Mouse (Mus musculus) liver, embryonic 12.5 days (tissue): ENCODE data around the gene Lrrc25. TPM values are rescaled to one million over a fixed set of nuclear protein-coding genes. Genes with fewer than 3 reads are reported as not detected.

ENCODE experiments used
- ATAC-seq: fragments of 200-750 bp; cut with Nextera tagmentation; 2 replicates; pipeline ENCODE4 v1.8.0; 2017; ENCODE audit warnings: moderate number of reproducible peaks, mild to moderate bottlenecking, moderate library complexity
- H3K27ac ChIP-seq: fragments of 300-500 bp; sonication (generic); 2 replicates; pipeline ENCODE4 v1.5.1; 2016; ENCODE audit warnings: mild to moderate bottlenecking
- H3K27me3 ChIP-seq: fragments of 300-500 bp; sonication (generic); replicated peaks from 2 replicates; pipeline ENCODE4 v1.6.1; 2016; ENCODE audit warnings: mild to moderate bottlenecking, moderate library complexity
- H3K36me3 ChIP-seq: fragments of 300-500 bp; sonication (generic); 2 replicates; pipeline ENCODE4 v1.6.1; 2016; ENCODE audit warnings: mild to moderate bottlenecking, moderate library complexity
- H3K4me1 ChIP-seq: fragments of 300-500 bp; sonication (generic); 2 replicates; pipeline ENCODE4 v1.6.1; 2016
- H3K4me2 ChIP-seq: fragments of 300-500 bp; sonication (generic); 2 replicates; pipeline ENCODE4 v1.6.1; 2016; ENCODE audit warnings: mild to moderate bottlenecking, moderate library complexity
- H3K4me3 ChIP-seq: fragments of 300-500 bp; sonication (generic); 2 replicates; pipeline ENCODE4 v1.5.1; 2016; ENCODE audit warnings: mild to moderate bottlenecking, moderate library complexity
- H3K9ac ChIP-seq: fragments of 300-500 bp; sonication (generic); 2 replicates; pipeline ENCODE4 v1.6.1; 2016; ENCODE audit warnings: mild to moderate bottlenecking, moderate library complexity
- H3K9me3 ChIP-seq: fragments of 300-500 bp; sonication (generic); replicated peaks from 2 replicates; pipeline ENCODE4 v1.6.1; 2016; ENCODE audit warnings: mild to moderate bottlenecking, moderate library complexity
- WGBS: fragments of 180-500 bp; shearing (Covaris S2); methylation state at CpG from one replicate; pipeline ENCODE4 v1.1.7; 2016; ENCODE audit not compliant: insufficient replicate concordance; 5-methylcytosine and 5-hydroxymethylcytosine counted together
- polyA plus RNA-seq: library from polyadenylated mRNA; unstranded; fragments of >200 nt; fragmentation: Nextera tagmentation; extraction: Ambion mirVana; gene quantifications from 2 replicates; pipeline ENCODE4 v1.2.1, GENCODE M21; 2016

Gene Lrrc25
- polyA plus RNA-seq, 1 experiment from 2014 or later, result 4.6 TPM

GRCm38 (mm10) chr8:70593961-70594609, 21.9 kb upstream of the Lrrc25 start, which contains the start of gene Isyna1:
Gene Isyna1, plus strand, starts transcription at chr8:70594373.
- peak within 1 kb of the TSS; percentile 79 for H3K27ac ChIP-seq
- peak; percentile 90 for ATAC-seq
- peaks cover 76% of the 10 kb centered on the region for H3K36me3 ChIP-seq
- H3K4me3 ChIP-seq, result peak within 1 kb of the TSS; percentile 69
- under 1% methylated on average over 40 of the region's 40 CpGs for WGBS
- peak within 1 kb of the TSS; percentile 78 for H3K9ac ChIP-seq
- no peaks in the 10 kb centered on the region for H3K9me3 ChIP-seq
- H3K27me3 ChIP-seq, result no peaks in the 10 kb centered on the region
- peak within 1 kb of the TSS; percentile 99 for H3K4me2 ChIP-seq
- H3K4me1 ChIP-seq, result peaks cover 66% of the 10 kb centered on the region

- peak overlapping the region; percentile 79 for H3K27ac ChIP-seq
- peak overlapping the region; percentile 78 for H3K9ac ChIP-seq
- peak overlapping the region; percentile 99 for H3K4me2 ChIP-seq
- peak overlapping the region; percentile 69 for H3K4me3 ChIP-seq
- H3K4me1 ChIP-seq, result peaks cover 74% of the 10 kb centered on the region
- whole genome bisulfite sequencing, result 6% methylated on average over 81 of the region's 82 CpGs
- peaks cover 76% of the 10 kb centered on the region for H3K36me3 ChIP-seq
- ATAC-seq, result peak; percentile 16; the same call in 1 of the 2 replicates
- H3K27me3 ChIP-seq, result no peaks in the 10 kb centered on the region
- H3K9me3 ChIP-seq, result no peaks in the 10 kb centered on the region
Observed at GRCm38 (mm10) chr8:70594621-70595564, 21.1 kb upstream of the Lrrc25 start.

GRCm38 (mm10) chr8:70595811-70596210, 20.1 kb upstream of the Lrrc25 start:
- ATAC-seq, result no peak
- H3K4me1 ChIP-seq, result peaks cover 83% of the 10 kb centered on the region
- H3K27ac ChIP-seq, result no peak overlapping the region
- H3K9ac ChIP-seq, result no peak overlapping the region
- peaks cover 73% of the 10 kb centered on the region for H3K36me3 ChIP-seq
- WGBS, result 83% methylated on average over 12 of the region's 12 CpGs
- no peaks in the 10 kb centered on the region for H3K9me3 ChIP-seq
- H3K4me2 ChIP-seq, result peak overlapping the region; percentile 99
- 0 out of 2 replicates have a peak overlapping the region, but pooled peaks have one; percentile 69 for H3K4me3 ChIP-seq
- H3K27me3 ChIP-seq, result no peaks in the 10 kb centered on the region

- Histone ChIP-seq H3K27ac (no peak overlapping the region), H3K9me3 (no peaks in the 10 kb centered on the region), H3K4me1 (peaks cover 87% of the 10 kb centered on the region), H3K4me3 (no peak overlapping the region), H3K9ac (no peak overlapping the region), H3K4me2 (no peak overlapping the region), H3K27me3 (no peaks in the 10 kb centered on the region), H3K36me3 (peaks cover 69% of the 10 kb centered on the region)
- no peak for ATAC-seq
- 84% methylated on average over 18 of the region's 18 CpGs for WGBS
Observed at GRCm38 (mm10) chr8:70596216-70596615, 19.7 kb upstream of the Lrrc25 start.

- H3K9ac ChIP-seq, result no peak overlapping the region
- H3K4me3 ChIP-seq, result no peak overlapping the region
- H3K9me3 ChIP-seq, result no peaks in the 10 kb centered on the region
- no peak for ATAC-seq
- H3K27me3 ChIP-seq, result no peaks in the 10 kb centered on the region
- 84% methylated on average over 17 of the region's 17 CpGs for WGBS
- H3K4me1 ChIP-seq, result peaks cover 94% of the 10 kb centered on the region
- peak overlapping the region; percentile 61; the same call in 1 of the 2 replicates for H3K4me2 ChIP-seq
- H3K36me3 ChIP-seq, result peaks cover 65% of the 10 kb centered on the region
- H3K27ac ChIP-seq, result no peak overlapping the region
Observed at GRCm38 (mm10) chr8:70596775-70597416, 19.1 kb upstream of the Lrrc25 start.

GRCm38 (mm10) chr8:70597417-70598272, 18.3 kb upstream of the Lrrc25 start:
- peak overlapping the region; percentile 55 for H3K9ac ChIP-seq
- H3K9me3 ChIP-seq, result no peaks in the 10 kb centered on the region
- H3K4me3 ChIP-seq, result peak overlapping the region; percentile 39
- H3K27ac ChIP-seq, result peak overlapping the region; percentile 43; the same call in 1 of the 2 replicates
- H3K4me1 ChIP-seq, result peaks cover 98% of the 10 kb centered on the region
- H3K4me2 ChIP-seq, result peak overlapping the region; percentile 61
- H3K27me3 ChIP-seq, result no peaks in the 10 kb centered on the region
- ATAC-seq, result no peak
- 59% methylated on average over 66 of the region's 68 CpGs for WGBS
- H3K36me3 ChIP-seq, result peaks cover 65% of the 10 kb centered on the region

GRCm38 (mm10) chr8:70598283-70598682, 17.7 kb upstream of the Lrrc25 start:
- no peak for ATAC-seq
- H3K9ac ChIP-seq, result 0 out of 2 replicates have a peak overlapping the region, but pooled peaks have one; percentile 5
- H3K4me3 ChIP-seq, result peak overlapping the region; percentile 39
- peaks cover 93% of the 10 kb centered on the region for H3K4me1 ChIP-seq
- H3K4me2 ChIP-seq, result peak overlapping the region; percentile 61
- 38% methylated on average over 29 of the region's 29 CpGs for WGBS
- no peaks in the 10 kb centered on the region for H3K27me3 ChIP-seq
- H3K9me3 ChIP-seq, result no peaks in the 10 kb centered on the region
- H3K27ac ChIP-seq, result peak overlapping the region; percentile 43; the same call in 1 of the 2 replicates
- peaks cover 69% of the 10 kb centered on the region for H3K36me3 ChIP-seq

GRCm38 (mm10) chr8:70598722-70599121, 17.2 kb upstream of the Lrrc25 start:
- Histone ChIP-seq H3K27ac (peak overlapping the region; percentile 43; the same call in 1 of the 2 replicates), H3K36me3 (peaks cover 69% of the 10 kb centered on the region), H3K4me2 (peak overlapping the region; percentile 61), H3K27me3 (no peaks in the 10 kb centered on the region), H3K9me3 (no peaks in the 10 kb centered on the region), H3K4me3 (no peak overlapping the region), H3K4me1 (peaks cover 89% of the 10 kb centered on the region), H3K9ac (no peak overlapping the region)
- no peak for ATAC-seq
- WGBS, result 69% methylated on average over 10 of the region's 10 CpGs

GRCm38 (mm10) chr8:70599507-70600290, 16.3 kb upstream of the Lrrc25 start:
- no peak overlapping the region for H3K4me2 ChIP-seq
- peaks cover 87% of the 10 kb centered on the region for H3K4me1 ChIP-seq
- no peak overlapping the region for H3K27ac ChIP-seq
- H3K9me3 ChIP-seq, result no peaks in the 10 kb centered on the region
- H3K4me3 ChIP-seq, result no peak overlapping the region
- no peak for ATAC-seq
- no peak overlapping the region for H3K9ac ChIP-seq
- peaks cover 78% of the 10 kb centered on the region for H3K36me3 ChIP-seq
- 79% methylated on average over 12 of the region's 12 CpGs for WGBS
- no peaks in the 10 kb centered on the region for H3K27me3 ChIP-seq

GRCm38 (mm10) chr8:70600473-70601270, 15.3 kb upstream of the Lrrc25 start:
- H3K9ac ChIP-seq, result peak overlapping the region; percentile 45; the same call in 1 of the 2 replicates
- no peaks in the 10 kb centered on the region for H3K27me3 ChIP-seq
- H3K4me2 ChIP-seq, result peak overlapping the region; percentile 63
- no peaks in the 10 kb centered on the region for H3K9me3 ChIP-seq
- WGBS, result 35% methylated on average over 10 of the region's 10 CpGs
- no peak for ATAC-seq
- peaks cover 78% of the 10 kb centered on the region for H3K36me3 ChIP-seq
- H3K27ac ChIP-seq, result peak overlapping the region; percentile 62
- peaks cover 86% of the 10 kb centered on the region for H3K4me1 ChIP-seq
- peak overlapping the region; percentile 13; the same call in 1 of the 2 replicates for H3K4me3 ChIP-seq
